Mouse (Mus musculus) layer of hippocampus, adult 9-10 months (tissue): ENCODE data around the gene Nme9.

Experiments used
- DNase-seq: peaks from one replicate; pipeline ENCODE4 v3.0.0; 2022; ENCODE audit warnings: low spot score

Nme9 gene

DNA sequence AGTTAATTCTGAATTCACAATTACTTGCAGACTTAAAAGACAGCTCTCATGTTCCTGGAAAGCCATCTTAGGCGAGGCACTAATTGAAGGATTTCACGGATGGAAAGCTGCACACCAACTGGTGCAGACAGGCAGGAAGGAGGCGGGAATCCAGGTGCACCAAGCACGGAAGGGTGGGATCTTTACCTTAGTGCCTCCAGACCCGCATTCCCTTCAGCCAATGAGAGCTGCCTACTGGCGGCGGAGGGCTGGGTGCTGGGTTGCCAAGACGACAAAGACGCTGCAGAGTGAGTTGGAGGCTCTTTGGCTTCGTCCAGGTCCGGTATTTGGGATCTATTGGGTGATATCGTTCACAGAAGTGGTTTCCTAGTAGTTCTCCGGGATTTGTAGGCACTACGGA is at the start of gene Nme9:
TSS of gene Nme9 (plus strand) at position 315 of the 400 bp plus-strand sequence.
- no peak for DNase-seq

- DNase-seq: no peak
These were observed 42.0 kb upstream of the Nme9 start for GRCm38 (mm10) chr9:99409280-99409679.

GRCm38 (mm10) chr9:99411093-99411492 is 40.2 kb upstream of the Nme9 start:
- no peak for DNase-seq

- DNase-seq: no peak
These were observed 39.5 kb upstream of the Nme9 start for GRCm38 (mm10) chr9:99411785-99412184.

DNA sequence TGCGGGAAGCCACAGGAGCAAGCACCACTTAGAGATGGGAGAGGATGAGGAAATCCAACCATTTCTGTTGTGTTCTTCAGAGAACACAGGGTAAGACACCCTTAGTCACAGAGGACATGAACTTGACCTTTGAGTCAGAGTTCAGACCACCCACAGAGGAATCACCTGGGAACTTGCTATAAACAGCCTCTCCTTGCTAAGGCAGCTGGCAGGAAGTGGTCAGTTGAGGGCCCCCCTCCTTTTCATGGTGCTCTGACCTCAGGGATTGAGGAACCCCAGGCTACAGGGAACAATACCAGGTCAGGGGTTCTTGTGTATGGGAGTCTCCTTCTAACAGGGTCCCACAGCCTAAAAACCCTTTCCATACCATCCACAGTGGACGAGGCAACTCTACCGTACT is 34.5 kb upstream of the Nme9 start:
- no peak for DNase-seq

DNA sequence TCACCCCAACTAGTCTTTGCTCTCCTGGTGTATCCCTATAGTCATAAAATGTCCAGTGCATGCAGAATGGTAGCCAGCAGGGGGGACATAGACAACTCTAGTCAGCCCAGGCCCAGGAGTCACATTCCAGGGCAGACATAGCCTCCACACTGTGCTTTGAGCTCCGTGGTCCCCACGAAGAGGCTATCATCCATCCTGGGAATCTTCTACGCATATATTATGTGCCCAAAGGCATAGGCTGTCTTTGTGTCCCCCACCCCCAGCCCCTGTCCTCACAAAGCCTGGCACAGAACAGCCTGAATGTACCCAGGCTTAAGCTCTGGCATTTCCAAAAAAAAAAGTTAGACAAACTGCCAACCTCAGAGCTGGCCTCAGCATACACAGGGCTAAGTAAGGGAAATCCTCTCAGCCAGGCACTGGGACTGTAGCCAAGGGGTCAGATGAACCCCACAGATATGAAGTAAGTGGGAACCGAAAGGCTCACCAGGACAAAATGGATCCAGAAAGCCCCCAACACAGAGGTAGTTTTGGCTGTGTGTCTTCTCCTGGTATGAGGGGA is 33.9 kb upstream of the Nme9 start:
- DNase-seq: no peak

- DNase-seq: no peak
These were observed 32.9 kb upstream of the Nme9 start for GRCm38 (mm10) chr9:99418377-99418776.

- DNase-seq: no peak
These were observed 31.1 kb upstream of the Nme9 start for GRCm38 (mm10) chr9:99419951-99420701.

GRCm38 (mm10) chr9:99421914-99422313 is 29.4 kb upstream of the Nme9 start:
- DNase-seq: no peak

- no peak for DNase-seq
These were observed 27.3 kb upstream of the Nme9 start for GRCm38 (mm10) chr9:99423692-99424573.

- no peak for DNase-seq
These were observed 26.8 kb upstream of the Nme9 start for GRCm38 (mm10) chr9:99424574-99424863.

GRCm38 (mm10) chr9:99425262-99425661 is 26.0 kb upstream of the Nme9 start:
- no peak for DNase-seq

DNA sequence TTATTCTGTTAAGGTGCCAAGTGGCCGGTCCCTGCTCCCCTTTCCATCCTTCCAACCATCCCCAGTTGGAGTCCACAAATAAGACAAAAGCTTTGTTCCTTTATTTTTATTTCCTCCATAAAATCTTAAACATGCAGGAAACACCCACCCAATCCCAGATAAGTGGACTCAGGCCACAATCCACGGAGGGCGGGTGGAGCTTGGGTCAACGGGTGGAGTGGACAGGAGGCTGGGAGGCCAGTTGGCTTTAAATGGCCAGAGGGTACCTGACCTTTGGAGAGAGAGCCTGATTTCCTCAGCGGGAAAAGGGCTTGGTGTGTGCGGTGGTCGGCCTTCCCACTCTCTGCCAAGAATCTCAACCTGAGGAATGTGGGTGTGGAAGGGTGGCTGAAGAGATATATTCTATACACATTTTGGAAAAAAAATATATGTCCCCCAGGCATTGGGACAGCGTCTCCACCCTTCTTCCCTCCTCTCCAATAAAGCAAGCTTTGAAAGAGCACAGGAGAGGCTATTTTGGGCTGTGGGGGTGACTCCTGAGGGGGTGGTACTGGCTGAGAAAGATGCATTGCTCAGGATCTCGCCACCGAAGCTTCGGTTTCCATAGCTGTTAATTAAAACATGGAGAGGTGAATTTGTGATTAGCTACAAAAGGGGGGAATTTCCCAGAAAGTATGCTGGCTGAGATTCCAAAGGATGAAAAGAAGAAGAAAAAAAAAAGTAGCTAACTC is 22.5 kb upstream of the Nme9 start:
- DNase-seq: no peak

- DNase-seq: no peak
These were observed 21.4 kb upstream of the Nme9 start for GRCm38 (mm10) chr9:99429845-99430244.

DNA sequence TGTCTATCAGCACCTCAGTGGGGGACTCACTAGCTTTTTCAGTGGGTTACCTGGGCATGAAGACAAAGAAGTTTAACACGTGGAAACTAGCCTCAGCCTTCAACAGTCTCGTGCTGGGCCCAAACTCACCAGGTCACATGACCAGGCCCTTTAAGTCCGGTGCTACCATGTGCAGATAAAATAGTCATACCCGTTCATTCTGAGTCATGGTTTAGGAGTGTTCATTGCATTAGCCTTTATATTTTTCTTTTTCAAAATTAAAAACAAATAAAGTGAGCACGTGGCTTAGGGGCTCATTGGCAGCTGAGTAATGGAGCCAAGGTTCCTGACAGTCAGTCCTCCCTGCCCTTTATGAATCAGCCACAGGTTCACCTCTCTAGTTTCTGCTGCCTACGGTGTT is 20.5 kb upstream of the Nme9 start:
- DNase-seq: no peak

DNA sequence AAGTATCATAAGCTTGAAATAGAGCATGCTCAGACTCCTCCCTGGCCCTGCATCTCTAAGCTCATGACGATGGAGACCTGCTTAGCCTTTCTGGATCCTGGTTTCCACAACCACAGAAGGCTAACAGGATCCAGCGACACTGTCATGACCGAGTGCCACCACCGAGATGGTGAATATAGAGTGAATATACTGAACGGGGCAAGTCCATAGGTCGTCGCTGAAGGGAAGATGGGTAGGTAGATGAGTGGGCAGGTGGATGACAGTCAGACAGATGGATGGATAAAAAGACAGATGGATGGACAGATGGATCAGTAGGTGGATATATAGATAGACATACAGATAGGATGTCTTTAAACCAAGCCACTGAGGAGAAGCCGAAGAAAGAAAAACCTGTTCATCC is 19.9 kb upstream of the Nme9 start:
- DNase-seq: no peak

DNA sequence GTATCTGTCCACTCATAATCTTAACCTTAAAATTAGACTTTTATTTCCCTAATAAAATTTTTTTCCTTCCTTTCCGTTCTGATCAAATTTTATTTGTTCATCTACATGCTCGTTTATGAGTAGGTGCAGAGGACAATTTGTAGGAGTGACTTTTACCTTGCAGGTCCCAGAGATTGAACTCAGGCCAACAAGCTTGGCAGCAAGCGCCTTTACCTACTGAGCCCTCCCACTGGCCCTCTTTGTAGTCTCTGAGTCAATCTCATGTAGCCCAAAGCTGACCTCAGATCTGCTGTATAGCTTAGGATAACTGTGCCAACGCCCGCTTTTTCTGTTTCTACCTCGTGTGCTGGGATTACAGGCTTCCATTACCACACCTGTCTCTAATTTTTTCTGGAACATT is 19.3 kb upstream of the Nme9 start:
- DNase-seq: no peak

- DNase-seq: no peak
These were observed 18.8 kb upstream of the Nme9 start for GRCm38 (mm10) chr9:99432478-99432877.

DNA sequence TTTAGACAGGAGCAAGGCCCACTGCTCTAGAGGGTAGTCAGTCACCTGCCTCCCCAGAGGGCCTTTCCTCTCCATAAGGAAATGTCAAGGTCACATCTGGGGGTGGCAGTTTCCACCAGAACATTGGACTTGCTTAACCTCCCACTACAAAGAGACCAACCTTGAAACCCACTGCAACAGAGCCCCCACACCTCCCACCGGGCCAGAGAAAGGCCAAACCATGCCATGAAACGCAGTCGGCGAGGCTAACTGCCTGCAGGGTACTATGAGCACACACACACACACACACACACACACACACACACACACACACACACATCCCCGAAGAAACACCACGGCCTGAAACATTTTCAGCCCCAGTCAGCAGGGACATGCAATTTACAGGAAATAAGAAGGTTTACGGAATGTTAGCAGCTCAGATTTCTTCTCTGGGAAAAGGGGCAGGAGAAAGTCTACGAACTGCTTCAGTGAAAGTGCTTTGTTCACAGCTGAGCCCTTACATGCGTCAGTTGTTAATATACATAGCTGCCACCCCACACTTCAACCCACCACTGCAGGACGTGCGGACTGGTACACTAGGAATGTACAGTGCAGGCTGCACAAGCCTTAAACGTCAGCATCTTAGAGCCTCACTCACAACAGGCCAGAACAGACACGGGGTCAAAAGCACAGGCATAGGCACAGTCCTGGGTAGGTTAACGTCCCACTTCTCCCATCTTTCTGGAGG is 16.2 kb upstream of the Nme9 start:
- DNase-seq: no peak

DNA sequence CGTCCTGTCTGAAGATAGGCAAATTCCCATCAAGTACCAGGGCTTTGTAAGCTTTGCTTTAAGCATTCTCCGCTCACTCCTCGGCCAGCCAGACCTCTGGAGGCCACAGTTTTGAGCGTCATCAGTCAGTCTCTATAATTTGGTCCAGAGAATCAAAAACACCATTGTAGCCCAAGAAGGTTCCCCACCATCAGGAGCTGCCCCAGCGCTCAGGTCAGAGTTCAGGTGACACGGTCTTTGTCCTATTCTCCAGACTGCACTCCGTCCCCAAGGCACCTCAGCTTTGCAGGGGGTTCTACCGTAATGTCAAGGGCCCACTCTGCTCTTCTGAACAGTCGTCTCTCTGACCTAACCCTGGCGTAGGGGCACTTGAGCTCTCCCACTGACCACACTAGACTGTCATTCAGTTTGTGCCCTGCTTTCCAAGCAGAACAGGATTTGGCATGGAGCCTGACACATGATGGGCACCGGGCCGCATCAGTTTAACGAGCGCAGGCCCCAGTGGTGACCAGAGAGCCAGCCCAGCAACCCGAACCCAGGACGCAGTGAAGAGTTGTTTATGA is 15.6 kb upstream of the Nme9 start:
- DNase-seq: no peak

- no peak for DNase-seq
These were observed 14.9 kb upstream of the Nme9 start for GRCm38 (mm10) chr9:99436182-99437030.
